Mouse (Mus musculus): ENCODE results near the gene Fastk.
A peak's percentile ranks its signal among the peaks of the same experiment; 100 is the strongest.

Fastk gene

GRCm38 (mm10) chr5:24452691-24453233 is 7.7 kb upstream of the Fastk start:
- DNase-seq = no peak

- DNase-seq = no peak
Observed at GRCm38 (mm10) chr5:24452030-24452690, 7.1 kb upstream of the Fastk start, which contains the start of gene Agap3. Agap3 (plus strand) TSS chr5:24452177.

DNA sequence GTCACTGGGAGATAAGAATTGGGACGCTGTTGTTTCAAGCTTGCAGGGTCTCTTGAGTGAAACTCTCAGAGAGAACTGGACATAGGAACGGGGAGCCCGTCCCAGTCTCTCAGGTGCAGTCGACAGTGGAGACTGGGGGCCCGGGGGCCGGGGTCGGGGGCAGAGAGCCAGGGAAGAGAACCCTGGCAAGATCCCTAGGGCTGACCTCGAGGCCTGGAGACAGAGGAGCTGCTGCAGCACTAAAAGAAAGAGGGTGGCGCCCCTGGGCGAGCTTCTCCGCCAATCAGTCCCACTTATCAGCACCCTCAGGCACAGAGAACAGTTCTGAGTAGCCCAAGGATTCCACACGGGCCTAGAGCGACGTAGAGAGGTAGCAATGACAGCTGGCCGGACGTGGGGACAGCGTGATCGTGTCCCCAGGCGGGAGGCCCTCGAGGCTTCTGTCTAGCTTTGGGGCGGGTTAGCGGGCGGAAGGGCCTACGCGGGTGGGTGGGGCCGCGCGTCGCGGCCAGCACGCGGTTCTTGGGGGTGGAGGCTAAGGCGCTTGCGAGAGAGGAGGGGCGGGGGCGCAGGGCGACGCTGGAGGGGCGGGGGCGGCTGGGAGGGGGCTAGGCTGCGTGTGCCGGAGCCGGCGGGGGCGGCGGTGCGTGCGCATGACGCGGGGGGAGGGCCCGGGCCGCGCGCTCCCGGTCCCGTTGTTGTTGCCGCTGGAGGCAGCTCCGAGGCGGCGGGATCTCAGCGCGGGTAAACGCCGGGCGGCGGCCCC is 6.4 kb upstream of the Fastk start:
- DNase-seq = peak; percentile 75

- DNase-seq = peak; percentile 94
Observed at GRCm38 (mm10) chr5:24447624-24448298, 2.7 kb upstream of the Fastk start, which contains the start of gene Tmub1. Tmub1 (minus strand) TSS chr5:24447854.

DNA sequence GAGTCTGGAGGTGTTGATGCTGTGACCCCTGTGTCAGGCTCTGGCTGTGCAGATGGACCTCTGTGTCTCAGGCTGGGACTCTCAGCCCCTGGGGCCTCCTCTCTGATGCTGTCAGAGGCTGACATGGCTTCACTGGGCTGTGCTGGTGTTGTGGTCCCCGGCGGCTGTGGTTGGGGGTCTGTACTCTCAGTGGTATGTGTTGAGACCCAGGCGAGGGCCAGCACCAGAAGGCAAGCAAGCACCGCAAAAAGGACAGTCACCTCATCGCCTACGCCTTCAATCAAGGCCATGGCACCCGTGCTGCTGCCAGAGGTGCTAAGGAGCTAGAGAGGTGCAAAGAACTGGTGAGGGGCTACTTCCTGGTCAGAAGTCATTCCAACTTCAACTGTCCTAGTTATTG is 1.5 kb upstream of the Fastk start:
- DNase-seq = no peak

GRCm38 (mm10) chr5:24445428-24446080 is 467 bp upstream of the Fastk start:
- DNase-seq = no peak

DNA sequence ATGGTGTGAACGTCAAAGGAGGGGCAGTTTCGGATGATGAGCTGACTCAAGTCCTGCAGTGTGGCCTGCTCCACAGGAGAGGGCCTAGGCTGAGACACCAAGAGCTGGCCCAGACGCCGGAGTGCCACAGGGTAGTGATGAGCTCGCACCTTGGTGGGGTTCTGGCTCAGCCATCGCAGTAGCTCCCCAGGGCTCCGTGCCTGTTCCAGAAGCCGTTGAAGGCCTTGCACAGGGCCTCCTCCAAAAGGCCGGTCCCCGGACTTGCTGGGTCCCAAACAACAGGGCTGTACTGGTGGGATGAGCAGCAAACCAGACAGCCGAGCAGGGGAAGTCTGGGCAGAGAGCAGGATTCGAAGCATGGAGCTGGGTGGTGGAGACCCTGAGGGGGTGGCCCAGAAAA is 1.2 kb downstream of the Fastk start:
- peak; percentile 31 for DNase-seq

- DNase-seq = peak; percentile 4
Observed at GRCm38 (mm10) chr5:24443204-24443603, 1.9 kb downstream of the Fastk start.

DNA sequence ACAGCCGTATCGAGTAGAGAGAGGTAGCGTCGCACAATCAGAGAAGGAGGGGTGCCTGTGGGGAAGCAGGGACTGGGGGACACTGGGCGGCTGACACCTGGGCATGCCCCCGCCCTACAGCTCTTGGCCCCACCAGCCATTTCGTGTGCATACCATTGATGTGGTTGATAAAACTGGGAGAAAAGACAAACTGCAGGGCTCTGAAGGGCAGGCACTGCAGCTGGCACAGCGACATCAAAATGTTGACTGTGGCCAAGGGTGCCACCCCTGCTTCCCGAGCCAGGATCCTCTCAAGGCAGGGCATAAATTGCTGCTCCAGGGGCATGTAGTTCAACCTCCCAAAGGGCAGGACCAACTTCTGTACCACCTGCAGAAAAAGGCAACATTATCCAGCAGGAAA is 3.1 kb downstream of the Fastk start:
- DNase-seq = no peak

GRCm38 (mm10) chr5:24441187-24441586 is 3.9 kb downstream of the Fastk start:
- no peak for DNase-seq

- DNase-seq = no peak
Observed at GRCm38 (mm10) chr5:24433993-24434392, 11.1 kb downstream of the Fastk start.

DNA sequence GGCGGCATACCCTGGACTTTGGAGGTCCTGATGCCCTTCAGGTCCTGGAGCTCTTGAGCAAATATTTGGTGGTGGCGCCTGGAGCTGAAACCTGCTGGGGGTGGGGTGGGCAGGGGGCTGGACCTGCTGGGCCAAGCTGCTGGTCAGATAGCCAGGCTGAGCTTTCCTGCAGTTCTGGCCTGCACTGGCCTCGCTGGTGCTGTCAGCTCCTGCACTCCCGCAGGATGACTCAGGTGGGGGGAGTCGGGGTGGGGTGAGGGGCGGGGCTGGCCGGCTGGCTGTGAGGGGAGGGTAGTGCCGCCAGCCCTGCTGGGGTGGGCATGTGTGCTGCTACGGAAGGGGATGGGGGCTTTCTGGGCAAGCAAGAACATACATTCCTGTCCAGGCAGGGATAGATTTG is 16.5 kb downstream of the Fastk start:
- DNase-seq = no peak

DNA sequence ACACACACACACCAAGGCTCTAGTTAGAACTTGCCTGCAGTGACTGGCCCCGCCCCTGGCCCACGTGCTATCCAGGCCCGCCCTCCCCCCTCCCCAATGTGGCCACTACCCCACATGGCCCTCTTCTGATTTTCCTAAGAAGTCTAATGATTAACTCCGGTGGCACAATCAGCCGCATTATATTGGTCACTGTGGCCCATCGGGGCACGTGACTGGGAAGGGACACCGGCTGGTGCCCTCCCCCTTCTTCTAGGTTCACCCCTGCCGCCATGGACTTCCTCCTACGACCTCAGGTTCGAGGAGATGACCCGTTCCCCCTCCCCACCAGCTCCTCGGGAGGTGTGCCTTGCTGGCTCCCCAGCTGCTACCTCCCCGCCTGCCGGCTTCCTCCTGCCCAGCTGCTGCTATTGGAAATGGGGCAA is 17.1 kb downstream of the Fastk start:
- DNase-seq = peak; percentile 94

- peak; percentile 40 for DNase-seq
Observed at GRCm38 (mm10) chr5:24427285-24427633, 17.8 kb downstream of the Fastk start.

- peak; percentile 32 for DNase-seq
Observed at GRCm38 (mm10) chr5:24426556-24427284, 18.4 kb downstream of the Fastk start.

DNA sequence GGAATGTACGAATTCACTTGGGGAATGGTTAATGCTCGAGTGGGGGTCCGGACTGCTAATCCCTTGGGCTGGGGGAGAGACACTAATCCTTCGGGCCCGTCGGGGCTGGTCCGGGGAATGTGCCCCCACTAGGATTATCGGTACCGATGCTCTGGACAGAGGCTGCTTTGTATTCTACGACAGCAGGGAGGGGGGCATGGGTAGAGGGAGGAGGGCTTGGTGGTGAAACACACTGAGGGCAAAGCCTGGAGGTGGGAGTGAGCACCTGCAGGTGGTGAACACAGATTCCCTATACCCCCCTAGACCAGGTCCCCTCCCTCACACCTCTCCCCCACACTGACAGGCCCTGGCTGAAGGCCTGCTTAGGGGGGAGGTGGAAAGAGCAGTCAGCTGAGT is 19.1 kb downstream of the Fastk start:
- DNase-seq = peak; percentile 46

GRCm38 (mm10) chr5:24425421-24426036 is 19.6 kb downstream of the Fastk start:
- no peak for DNase-seq

GRCm38 (mm10) chr5:24424861-24425411 is 20.2 kb downstream of the Fastk start:
- DNase-seq = peak; percentile 80

DNA sequence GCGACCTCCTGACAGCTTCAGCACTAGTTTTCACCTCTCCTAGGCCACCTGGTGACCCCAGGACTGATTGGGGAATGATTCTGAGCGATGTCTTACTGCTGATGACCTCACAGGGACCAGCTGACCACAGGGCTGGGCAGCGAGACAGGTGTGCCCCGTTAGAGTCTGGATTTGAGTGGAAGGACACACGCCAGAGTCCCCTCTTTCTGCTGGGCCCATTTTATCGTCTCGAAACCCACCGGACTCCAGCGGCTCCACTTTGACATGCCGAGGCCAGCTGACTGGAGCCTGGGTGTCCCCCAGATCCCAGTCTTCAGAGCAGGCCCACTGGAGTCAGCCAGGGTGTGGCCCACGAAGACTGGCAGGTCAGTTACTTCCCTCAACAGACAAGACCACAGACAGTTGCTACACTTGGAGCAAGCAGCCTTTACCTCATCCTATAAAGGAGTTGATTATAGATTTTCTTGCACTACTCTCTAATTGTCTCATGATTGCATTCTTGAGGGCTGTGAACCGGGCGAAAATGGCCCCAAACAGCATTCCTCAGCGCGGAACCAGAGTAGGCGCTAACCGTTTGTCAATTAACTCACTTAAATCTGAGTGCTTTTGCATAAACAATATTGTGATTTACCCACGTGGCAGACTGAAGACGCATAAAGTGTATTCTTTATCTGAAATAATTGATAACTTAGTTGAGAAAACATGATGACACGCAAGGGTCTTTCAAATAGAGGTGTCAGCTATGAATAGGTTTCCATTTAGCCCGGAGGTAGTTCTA is 20.9 kb downstream of the Fastk start:
- DNase-seq = no peak

- DNase-seq = peak; percentile 100
Observed at GRCm38 (mm10) chr5:24423129-24424003, 21.7 kb downstream of the Fastk start, which contains the start of the genes Cdk5 and Slc4a2. Cdk5 (minus strand) TSS chr5:24423530. Slc4a2 (plus strand) TSS chr5:24423837.
